Mouse (Mus musculus) natural killer cell, adult 2 months (primary cell): Measurements from ENCODE around the gene Rsbn1l.
A peak's percentile ranks its signal among the peaks of the same experiment; 100 is the strongest.

Experiments
- DNase-seq, 2 experiments: peaks; one replicate each; pipeline ENCODE4 v3.0.0; 2022; ENCODE audit warnings: low spot score in 2 of 2

Gene Rsbn1l

GRCm38 (mm10) chr5:20956298-20956697 is at the start of gene Rsbn1l:
Gene Rsbn1l (minus strand): TSS chr5:20956398.
- no peak for DNase-seq

- DNase-seq: peak; percentile 56 to 71
These were observed 46.5 kb upstream of the Rsbn1l start for GRCm38 (mm10) chr5:21002723-21003122.

- no peak for DNase-seq
These were observed 45.6 kb upstream of the Rsbn1l start for GRCm38 (mm10) chr5:21001622-21002315.

- no peak for DNase-seq
These were observed 42.2 kb upstream of the Rsbn1l start for GRCm38 (mm10) chr5:20998427-20998826.

GRCm38 (mm10) chr5:20997555-20997954 is 41.4 kb upstream of the Rsbn1l start:
- DNase-seq: no peak

- DNase-seq: no peak
These were observed 34.0 kb upstream of the Rsbn1l start for GRCm38 (mm10) chr5:20990062-20990809.

GRCm38 (mm10) chr5:20986271-20986670 is 30.1 kb upstream of the Rsbn1l start:
- DNase-seq: no peak

- no peak for DNase-seq
These were observed 27.3 kb upstream of the Rsbn1l start for GRCm38 (mm10) chr5:20983505-20983904.

- no peak for DNase-seq
These were observed 18.5 kb upstream of the Rsbn1l start for GRCm38 (mm10) chr5:20974690-20975089.

- DNase-seq: no peak
These were observed 17.8 kb upstream of the Rsbn1l start for GRCm38 (mm10) chr5:20973999-20974398.

- no peak for DNase-seq
These were observed 16.9 kb upstream of the Rsbn1l start for GRCm38 (mm10) chr5:20973069-20973468.

GRCm38 (mm10) chr5:20968963-20969362 is 12.8 kb upstream of the Rsbn1l start:
- peak; percentile 60 to 81 for DNase-seq

- DNase-seq: peak in 1 of 2 experiments; percentile 34
These were observed 12.3 kb upstream of the Rsbn1l start for GRCm38 (mm10) chr5:20968493-20968892.

- DNase-seq: peak in 1 of 2 experiments; percentile 40
These were observed 11.7 kb upstream of the Rsbn1l start for GRCm38 (mm10) chr5:20967942-20968341.

GRCm38 (mm10) chr5:20964446-20964845 is 8.2 kb upstream of the Rsbn1l start:
- no peak for DNase-seq

- no peak for DNase-seq
These were observed 7.1 kb upstream of the Rsbn1l start for GRCm38 (mm10) chr5:20963295-20963694.

GRCm38 (mm10) chr5:20960927-20961326 is 4.7 kb upstream of the Rsbn1l start:
- DNase-seq: no peak

- peak; percentile 63 for DNase-seq
These were observed 923 bp downstream of the Rsbn1l start for GRCm38 (mm10) chr5:20955114-20955835.

- DNase-seq: no peak
These were observed 3.8 kb downstream of the Rsbn1l start for GRCm38 (mm10) chr5:20952337-20952925.

- DNase-seq: peak; percentile 94
These were observed 4.4 kb downstream of the Rsbn1l start for GRCm38 (mm10) chr5:20951666-20952281.

GRCm38 (mm10) chr5:20950855-20951650 is 5.1 kb downstream of the Rsbn1l start:
- DNase-seq: peak in 1 of 2 experiments; percentile 29
